Mouse (Mus musculus) heart, embryonic 15.5 days (tissue): ENCODE measurements around the gene Bend4. TPM values are rescaled to one million over a fixed set of nuclear protein-coding genes. Genes with fewer than 3 reads are reported as not detected.
A peak's percentile ranks its signal among the peaks of the same experiment; 100 is the strongest.

Source experiments
- ATAC-seq: fragments of 200-750 bp; cut with Nextera tagmentation; replicated peaks from 2 replicates; pipeline ENCODE4 v1.8.0; 2017; ENCODE audit warnings: low read depth, moderate TSS enrichment; ENCODE audit not compliant: insufficient number of reproducible peaks, insufficient read depth, low FRiP score
- H3K27ac ChIP-seq: fragments of 300-500 bp; sonication (generic); 2 replicates; pipeline ENCODE4 v1.5.1; 2015; ENCODE audit warnings: mild to moderate bottlenecking, inconsistent platforms
- H3K27me3 ChIP-seq: fragments of 300-500 bp; sonication (generic); 2 replicates; pipeline ENCODE4 v1.6.1; 2015; ENCODE audit warnings: inconsistent platforms
- H3K36me3 ChIP-seq: fragments of 300-500 bp; sonication (generic); 2 replicates; pipeline ENCODE4 v1.6.1; 2015; ENCODE audit warnings: mild to moderate bottlenecking, inconsistent platforms
- H3K4me1 ChIP-seq: fragments of 300-500 bp; sonication (generic); replicated peaks from 2 replicates; pipeline ENCODE4 v1.6.1; 2015; ENCODE audit warnings: inconsistent platforms
- H3K4me2 ChIP-seq: fragments of 300-500 bp; sonication (generic); 2 replicates; pipeline ENCODE4 v1.6.1; 2015; ENCODE audit warnings: inconsistent platforms, mild to moderate bottlenecking, moderate library complexity
- H3K4me3 ChIP-seq: fragments of 300-500 bp; sonication (generic); 2 replicates; pipeline ENCODE4 v1.5.1; 2015; ENCODE audit warnings: mild to moderate bottlenecking, inconsistent platforms
- H3K9ac ChIP-seq: fragments of 300-500 bp; sonication (generic); 2 replicates; pipeline ENCODE4 v1.6.1; 2015; ENCODE audit warnings: mild to moderate bottlenecking, inconsistent platforms
- H3K9me3 ChIP-seq: fragments of 300-500 bp; sonication (generic); replicated peaks from 2 replicates; pipeline ENCODE4 v1.6.1; 2016; ENCODE audit warnings: inconsistent platforms
- WGBS: fragments of 180-500 bp; shearing (Covaris S2); methylation state at CpG from one replicate; pipeline ENCODE4 v1.1.7; 2015; ENCODE audit warnings: mixed read lengths; 5-methylcytosine and 5-hydroxymethylcytosine counted together
- polyA plus RNA-seq: library from polyadenylated mRNA; unstranded; fragments of >200 nt; fragmentation: Nextera tagmentation; extraction: Ambion mirVana; gene quantifications from 2 replicates; pipeline ENCODE4 v1.2.1, GENCODE M21; 2015

Bend4 gene
- polyA plus RNA-seq, 1 experiment from 2014 or later: 12.2 TPM

DNA sequence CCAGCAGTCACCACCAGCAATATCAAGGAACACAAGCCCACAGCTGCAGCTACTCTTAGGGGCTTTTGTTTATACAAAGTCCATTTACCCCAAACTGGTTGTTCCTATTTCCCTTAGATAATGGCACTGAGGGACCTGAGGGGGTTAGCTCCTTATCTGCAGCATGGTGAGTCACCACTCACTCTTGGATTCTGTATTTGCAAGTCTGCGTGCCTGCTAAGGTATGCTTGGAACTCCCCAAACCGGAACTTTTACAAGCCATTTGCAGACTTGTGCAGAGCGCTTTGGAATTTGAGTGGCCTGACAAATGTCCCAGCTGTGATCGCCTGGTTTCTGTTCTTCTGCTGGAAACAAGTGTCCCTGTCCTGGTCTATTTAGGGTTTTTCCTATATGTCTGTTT, 17.7 kb downstream of the Bend4 start:
- no peak; the same call in 1 of the 2 replicates for ATAC-seq
- peak overlapping the region; percentile 81 for H3K27ac ChIP-seq
- no peaks in the 10 kb centered on the region for H3K9me3 ChIP-seq
- H3K27me3 ChIP-seq: no peaks in the 10 kb centered on the region
- H3K4me1 ChIP-seq: peaks cover 37% of the 10 kb centered on the region
- no peak overlapping the region for H3K4me3 ChIP-seq
- H3K9ac ChIP-seq: no peak overlapping the region
- peaks cover 7% of the 10 kb centered on the region; the same call in 1 of the 2 replicates for H3K36me3 ChIP-seq
- H3K4me2 ChIP-seq: no peak overlapping the region; the same call in 1 of the 2 replicates
- WGBS: 16% methylated on average over 4 of the region's 4 CpGs

GRCm38 (mm10) chr5:67408391-67408790, 19.7 kb downstream of the Bend4 start:
- WGBS: 59% methylated on average over 6 of the region's 6 CpGs
- Histone ChIP-seq H3K4me1 (peaks cover 37% of the 10 kb centered on the region), H3K4me2 (no peak overlapping the region), H3K9me3 (no peaks in the 10 kb centered on the region), H3K36me3 (peaks cover 11% of the 10 kb centered on the region; the same call in 1 of the 2 replicates), H3K27me3 (no peaks in the 10 kb centered on the region), H3K4me3 (no peak overlapping the region), H3K9ac (no peak overlapping the region), H3K27ac (peak overlapping the region; percentile 17)
- ATAC-seq: no peak

DNA sequence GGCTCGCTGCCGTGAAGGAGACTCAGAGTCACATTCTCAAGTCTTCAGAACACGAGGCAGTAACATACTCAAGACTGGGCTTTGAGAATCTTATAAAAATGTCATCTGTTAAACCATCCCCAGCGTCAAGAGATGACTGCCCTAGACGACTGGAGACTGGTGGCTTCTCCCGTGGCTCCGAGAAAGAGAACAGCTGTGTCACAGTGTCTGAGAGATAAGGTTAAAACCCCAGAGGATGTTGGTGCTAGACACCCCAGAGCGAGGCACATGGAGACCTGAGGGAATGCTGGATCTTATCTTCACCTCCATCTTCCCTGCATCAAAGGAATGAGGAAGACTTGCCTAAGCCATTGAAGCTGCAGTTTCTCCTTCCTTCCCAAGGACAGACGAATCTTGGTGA, 23.2 kb downstream of the Bend4 start:
- Histone ChIP-seq H3K9ac (no peak overlapping the region), H3K4me1 (peaks cover 22% of the 10 kb centered on the region), H3K27ac (no peak overlapping the region), H3K4me2 (no peak overlapping the region), H3K4me3 (no peak overlapping the region), H3K27me3 (no peaks in the 10 kb centered on the region), H3K9me3 (no peaks in the 10 kb centered on the region), H3K36me3 (peaks cover 5% of the 10 kb centered on the region; the same call in 1 of the 2 replicates)
- WGBS: 65% methylated on average over 9 of the region's 9 CpGs
- ATAC-seq: no peak

GRCm38 (mm10) chr5:67404380-67404779, 23.7 kb downstream of the Bend4 start:
- peaks cover 8% of the 10 kb centered on the region; the same call in 1 of the 2 replicates for H3K36me3 ChIP-seq
- H3K9ac ChIP-seq: no peak overlapping the region
- H3K4me2 ChIP-seq: no peak overlapping the region
- no peak overlapping the region for H3K27ac ChIP-seq
- no peak overlapping the region for H3K4me3 ChIP-seq
- 63% methylated on average over 7 of the region's 7 CpGs for WGBS
- H3K4me1 ChIP-seq: peaks cover 16% of the 10 kb centered on the region
- no peaks in the 10 kb centered on the region for H3K9me3 ChIP-seq
- ATAC-seq: no peak
- no peaks in the 10 kb centered on the region for H3K27me3 ChIP-seq

DNA sequence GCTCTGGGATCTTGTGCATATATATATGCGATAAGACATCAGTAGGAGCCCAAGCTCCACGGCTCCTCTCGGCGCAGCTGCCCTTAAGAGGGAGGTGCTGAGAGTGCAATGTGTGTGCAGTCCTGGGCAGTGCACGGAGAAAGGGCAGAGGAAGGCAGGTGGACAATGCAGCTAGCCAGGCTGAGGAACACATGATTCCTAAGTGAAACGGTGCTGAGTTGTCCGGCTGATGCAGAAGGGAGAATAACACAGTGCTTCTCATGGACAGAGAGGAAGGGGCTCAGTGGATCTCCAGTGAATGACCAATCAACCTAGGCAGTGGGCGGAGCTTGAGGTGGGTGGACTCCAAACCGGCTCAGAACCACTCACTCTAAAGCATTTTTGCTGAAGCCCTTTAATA, 26.5 kb downstream of the Bend4 start:
- peaks cover 25% of the 10 kb centered on the region; the same call in 1 of the 2 replicates for H3K36me3 ChIP-seq

GRCm38 (mm10) chr5:67400608-67401480, 27.3 kb downstream of the Bend4 start:
- H3K4me3 ChIP-seq: no peak overlapping the region
- H3K4me2 ChIP-seq: no peak overlapping the region
- no peak for ATAC-seq
- WGBS: 88% methylated on average over 12 of the region's 12 CpGs
- H3K27ac ChIP-seq: no peak overlapping the region
- H3K27me3 ChIP-seq: no peaks in the 10 kb centered on the region
- no peak overlapping the region for H3K9ac ChIP-seq
- H3K4me1 ChIP-seq: no peaks in the 10 kb centered on the region; the same call in 1 of the 2 replicates
- H3K9me3 ChIP-seq: no peaks in the 10 kb centered on the region
- H3K36me3 ChIP-seq: peaks cover 25% of the 10 kb centered on the region; the same call in 1 of the 2 replicates

More for the DNA sequence above, 26.5 kb downstream of the Bend4 start:
- H3K4me3 ChIP-seq: no peak overlapping the region
- H3K27me3 ChIP-seq: no peaks in the 10 kb centered on the region
- H3K9ac ChIP-seq: no peak overlapping the region
- 69% methylated on average over 9 of the region's 9 CpGs for WGBS
- no peaks in the 10 kb centered on the region for H3K9me3 ChIP-seq
- no peak overlapping the region for H3K27ac ChIP-seq
- H3K4me2 ChIP-seq: no peak overlapping the region
- ATAC-seq: no peak
- no peaks in the 10 kb centered on the region for H3K4me1 ChIP-seq

- Histone ChIP-seq H3K4me2 (no peak overlapping the region), H3K27me3 (no peaks in the 10 kb centered on the region)
- no peak for ATAC-seq
Observed at GRCm38 (mm10) chr5:67399876-67400607, 28.1 kb downstream of the Bend4 start.

GRCm38 (mm10) chr5:67397186-67397585, 30.9 kb downstream of the Bend4 start:
- H3K4me2 ChIP-seq: no peak overlapping the region
- H3K36me3 ChIP-seq: peaks cover 21% of the 10 kb centered on the region; the same call in 1 of the 2 replicates
- no peak overlapping the region for H3K9ac ChIP-seq
- WGBS: 88% methylated on average over 14 of the region's 14 CpGs
- ATAC-seq: no peak
- no peaks in the 10 kb centered on the region for H3K9me3 ChIP-seq
- H3K27ac ChIP-seq: no peak overlapping the region
- H3K27me3 ChIP-seq: no peaks in the 10 kb centered on the region
- no peak overlapping the region for H3K4me3 ChIP-seq
- H3K4me1 ChIP-seq: peaks cover 10% of the 10 kb centered on the region

More at GRCm38 (mm10) chr5:67399876-67400607, 28.1 kb downstream of the Bend4 start:
- WGBS: 89% methylated on average over 28 of the region's 28 CpGs
- Histone ChIP-seq H3K4me1 (peaks cover 5% of the 10 kb centered on the region), H3K27ac (no peak overlapping the region), H3K36me3 (peaks cover 25% of the 10 kb centered on the region; the same call in 1 of the 2 replicates), H3K9me3 (no peaks in the 10 kb centered on the region), H3K4me3 (no peak overlapping the region), H3K9ac (no peak overlapping the region)

GRCm38 (mm10) chr5:67395211-67395851, 32.8 kb downstream of the Bend4 start:
- ATAC-seq: no peak
- peaks cover 10% of the 10 kb centered on the region for H3K4me1 ChIP-seq
- peak overlapping the region; percentile 24; the same call in 1 of the 2 replicates for H3K4me2 ChIP-seq
- H3K36me3 ChIP-seq: peaks cover 21% of the 10 kb centered on the region; the same call in 1 of the 2 replicates
- H3K9me3 ChIP-seq: no peaks in the 10 kb centered on the region
- no peak overlapping the region for H3K4me3 ChIP-seq
- H3K27me3 ChIP-seq: no peaks in the 10 kb centered on the region
- peak overlapping the region; percentile 28 for H3K27ac ChIP-seq
- WGBS: 45% methylated on average over 11 of the region's 11 CpGs
- H3K9ac ChIP-seq: no peak overlapping the region

- ATAC-seq: no peak
- Histone ChIP-seq H3K4me1 (peaks cover 10% of the 10 kb centered on the region), H3K27ac (no peak overlapping the region), H3K27me3 (no peaks in the 10 kb centered on the region), H3K4me3 (no peak overlapping the region), H3K36me3 (peaks cover 13% of the 10 kb centered on the region; the same call in 1 of the 2 replicates), H3K9me3 (no peaks in the 10 kb centered on the region), H3K4me2 (no peak overlapping the region), H3K9ac (no peak overlapping the region)
- 75% methylated on average over 6 of the region's 6 CpGs for whole genome bisulfite sequencing
Observed at GRCm38 (mm10) chr5:67393951-67394350, 34.2 kb downstream of the Bend4 start.

DNA sequence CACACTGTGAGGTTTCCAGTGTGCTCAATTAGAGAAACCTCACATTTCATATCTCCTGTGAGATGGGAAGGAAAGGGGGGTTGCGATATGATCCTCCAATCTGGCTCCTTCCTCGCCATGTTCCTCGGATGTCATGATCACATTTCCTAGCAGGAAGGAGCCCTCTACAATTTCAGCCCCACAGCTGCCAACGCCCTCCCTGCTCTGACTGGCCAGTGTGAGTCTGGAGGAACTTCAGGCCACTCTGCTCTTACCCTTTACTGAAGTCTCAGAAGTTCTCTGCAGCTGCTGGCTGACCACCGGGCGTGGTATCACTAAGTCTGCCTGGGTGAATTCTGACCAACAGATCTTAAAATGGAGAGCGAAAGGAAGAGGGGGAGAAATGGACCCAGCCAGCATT, 45.6 kb downstream of the Bend4 start:
- 79% methylated on average over 7 of the region's 7 CpGs for WGBS
- Histone ChIP-seq H3K9me3 (no peaks in the 10 kb centered on the region), H3K4me2 (no peak overlapping the region), H3K36me3 (no peaks in the 10 kb centered on the region), H3K4me3 (no peak overlapping the region), H3K4me1 (no peaks in the 10 kb centered on the region), H3K27me3 (no peaks in the 10 kb centered on the region), H3K9ac (no peak overlapping the region), H3K27ac (no peak overlapping the region)
- ATAC-seq: no peak
